9 mouse cellular contexts compared by ENCODE assay signal in the genomic region with DNA sequence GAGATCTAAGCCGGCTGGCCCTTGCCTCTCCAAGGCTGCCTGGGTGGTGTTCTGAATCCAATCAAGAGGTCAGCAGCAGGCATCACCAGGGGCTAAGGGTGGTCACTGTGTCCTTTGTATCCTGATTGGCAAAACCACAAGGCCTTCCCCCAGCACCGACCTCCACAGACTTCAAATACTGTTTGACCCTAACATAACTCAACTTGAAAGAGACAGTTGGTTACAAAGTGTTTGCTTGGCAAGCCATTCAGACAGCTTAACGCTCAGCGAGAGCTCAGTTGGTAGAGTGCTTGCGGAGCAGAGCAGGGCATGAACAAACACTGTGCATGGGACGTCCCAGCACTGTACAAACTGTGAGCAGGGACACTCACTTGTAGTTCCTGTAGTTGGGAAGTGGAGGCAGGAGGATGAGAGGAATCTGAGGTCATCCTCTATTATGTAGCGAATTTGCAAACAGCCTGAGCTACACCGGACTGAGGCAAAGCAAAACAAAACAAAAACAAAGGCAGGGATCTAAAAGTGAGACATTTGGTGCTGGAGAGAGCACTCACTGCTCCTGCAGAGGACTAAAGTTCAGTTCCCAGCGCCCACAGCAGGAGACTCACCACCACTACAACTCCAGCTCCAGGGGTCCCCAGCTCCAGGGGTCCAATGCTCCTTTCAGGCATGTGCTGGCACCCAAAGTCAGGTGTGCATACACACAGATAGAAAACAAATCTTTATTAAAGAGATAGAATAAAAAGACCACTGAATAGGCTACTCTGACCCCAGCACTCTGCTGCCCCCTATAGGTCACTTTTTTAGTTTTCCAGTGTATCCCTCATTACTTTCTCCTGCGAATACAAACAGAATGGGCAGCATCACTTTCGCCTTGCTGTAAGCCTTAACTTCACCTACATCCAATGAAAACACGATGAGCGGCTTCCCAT.
DNase-seq lines count a peak whose midpoint lies in the region; ATAC-seq and TF ChIP-seq lines count a peak whose summit lies in the region.
"Had no signal": no experiment of that assay in that cellular context is flagged by ENCODE, and none has a peak within 500 bp of the region (broad histone marks: within the 10 kb centered on the region; RNA-seq: fewer than 3 reads in every experiment).

No protein-coding gene starts in this region.

- no peaks in the 10 kb centered on the region for H3K79me2 ChIP-seq in CH12.LX (replicated peaks; ENCODE audit: control insufficient read depth, extremely low read depth, insufficient read depth, poor library complexity, severe bottlenecking)

- TF ChIP-seq EP300 in CH12.LX (IDR thresholded peaks at IDR 0.05; ENCODE audit: low read length), result no peak

- no peak overlapping the region for H3K4me3 ChIP-seq in kidney, embryonic 14.5 days (ENCODE audit: low read length)
- H3K4me3 ChIP-seq in CH12.LX (replicated peaks in 1 of 3; ENCODE audit: low read depth in 2 of 3, low read length in 2 of 3, poor library complexity in 1 of 3), result no peak overlapping the region
- H3K4me3 ChIP-seq in hindbrain, embryonic 14.5 days (replicated peaks; ENCODE audit: low read length), result no peak overlapping the region
- H3K4me3 ChIP-seq: hindbrain, embryonic 15.5 days had no signal

- in situ Hi-C loops in CH12.LX (cut with MboI; ENCODE audit: low pct_ligation_motif_present, low pct_unique_long_range_greater_than_20kb, low sequenced_read_pairs), result no loop called here

- TF ChIP-seq CTCF in CH12.LX (conservative IDR thresholded peaks at IDR 0.05 in 1 of 2, IDR thresholded peaks at IDR 0.05 in 1 of 2; ENCODE audit: low read depth in 2 of 2, low read length in 2 of 2), result peak; percentile 47 to 71

- H3K9ac ChIP-seq in kidney, embryonic 14.5 days (ENCODE audit: low read depth, low read length), result no peak overlapping the region
- H3K9ac ChIP-seq in CH12.LX (ENCODE audit: insufficient read depth, low read depth), result no peak overlapping the region
- no peak overlapping the region for H3K9ac ChIP-seq in hindbrain, embryonic 14.5 days
- H3K9ac ChIP-seq: hindbrain, embryonic 15.5 days had no signal

- H3K27me3 ChIP-seq in kidney, embryonic 14.5 days (ENCODE audit: control insufficient read depth, insufficient read depth, low read length), result no peaks in the 10 kb centered on the region
- H3K27me3 ChIP-seq in CH12.LX (replicated peaks), result peaks cover 3% of the 10 kb centered on the region
- H3K27me3 ChIP-seq in hindbrain, embryonic 14.5 days (ENCODE audit: control insufficient read depth, insufficient read depth, low read length), result no peaks in the 10 kb centered on the region
- H3K27me3 ChIP-seq: hindbrain, embryonic 15.5 days had no signal

- peak; percentile 69 for TF ChIP-seq RAD21 in CH12.LX (IDR thresholded peaks at IDR 0.05; ENCODE audit: low read depth, low read length)

- H3K4me2 ChIP-seq in kidney, embryonic 14.5 days (replicated peaks; ENCODE audit: low read depth, low read length), result no peak overlapping the region
- H3K4me2 ChIP-seq in CH12.LX (ENCODE audit: insufficient read depth, low read depth, poor library complexity, severe bottlenecking), result no peak overlapping the region
- no peak overlapping the region for H3K4me2 ChIP-seq in hindbrain, embryonic 14.5 days (replicated peaks)
- H3K4me2 ChIP-seq: hindbrain, embryonic 15.5 days had no signal

- H3K27ac ChIP-seq in kidney, embryonic 14.5 days (ENCODE audit: low read depth, low read length), result no peak overlapping the region
- no peak overlapping the region for H3K27ac ChIP-seq in CH12.LX (ENCODE audit: insufficient read depth, low read depth)
- no peak overlapping the region for H3K27ac ChIP-seq in hindbrain, embryonic 14.5 days
- H3K27ac ChIP-seq: hindbrain, embryonic 15.5 days had no signal

- WGBS in kidney, embryonic 14.5 days, result 52% methylated on average over 13 of the region's 13 CpGs
- WGBS in hindbrain, embryonic 14.5 days, result 50% methylated on average over 13 of the region's 13 CpGs

- no peaks in the 10 kb centered on the region for H3K9me3 ChIP-seq in kidney, embryonic 14.5 days (ENCODE audit: control insufficient read depth, low read length)
- H3K9me3 ChIP-seq in CH12.LX (replicated peaks; ENCODE audit: low read length), result no peaks in the 10 kb centered on the region
- H3K9me3 ChIP-seq in hindbrain, embryonic 14.5 days (ENCODE audit: control insufficient read depth, low read length), result no peaks in the 10 kb centered on the region
- H3K9me3 ChIP-seq: hindbrain, embryonic 15.5 days had no signal

- H3K36me3 ChIP-seq in kidney, embryonic 14.5 days (ENCODE audit: control insufficient read depth, insufficient read depth, low read length), result no peaks in the 10 kb centered on the region
- no peaks in the 10 kb centered on the region for H3K36me3 ChIP-seq in CH12.LX (replicated peaks in 1 of 2; ENCODE audit: control insufficient read depth in 1 of 2, insufficient read depth in 1 of 2, low read length in 1 of 2)
- H3K36me3 ChIP-seq in hindbrain, embryonic 14.5 days (replicated peaks; ENCODE audit: control insufficient read depth, insufficient read depth), result no peaks in the 10 kb centered on the region
- H3K36me3 ChIP-seq: hindbrain, embryonic 15.5 days had no signal

- TF ChIP-seq POLR2A in CH12.LX (IDR thresholded peaks at IDR 0.05; ENCODE audit: low read depth, low read length), result no peak

- peak; percentile 48 for DNase-seq in kidney, adult 18-20 months
- DNase-seq in CH12.LX (ENCODE audit: extremely low read depth) (peak; percentile 39), ZHBTc4 (ENCODE audit: low read depth, low spot score) (peak; percentile 75)
- DNase-seq in hindbrain, embryonic 14.5 days (ENCODE audit: low spot score), result peak; percentile 68
- DNase-seq in retina, postnatal 7 days (ENCODE audit: low read depth, low spot score), result peak; percentile 36
- DNase-seq in right cerebral cortex, postnatal 4 days, result no peak
- DNase-seq in layer of hippocampus, adult 8-10 months (ENCODE audit: low spot score in 2 of 2), result no peak

- ATAC-seq in kidney, embryonic 14.5 days (ENCODE audit: low FRiP score, low TSS enrichment), result no peak
- no peak for ATAC-seq in hindbrain, embryonic 14.5 days (ENCODE audit: low FRiP score)

- dilution Hi-C loops in CH12.LX (cut with MboI; ENCODE audit: extremely low pct_ligation_motif_present, extremely low pct_unique_long_range_greater_than_20kb, low sequenced_read_pairs), result no loop called here

- peaks cover 16% of the 10 kb centered on the region for H3K4me1 ChIP-seq in kidney, embryonic 14.5 days (ENCODE audit: control insufficient read depth, insufficient read depth, low read length)
- peaks cover 0 to 4% of the 10 kb centered on the region in 2 experiments; a peak in 2 of 4 replicates for H3K4me1 ChIP-seq in CH12.LX (ENCODE audit: control insufficient read depth in 1 of 2, insufficient read depth in 2 of 2)
- H3K4me1 ChIP-seq in hindbrain, embryonic 14.5 days (replicated peaks; ENCODE audit: control insufficient read depth, insufficient read depth, low read length), result peaks cover 14% of the 10 kb centered on the region

TF ChIP-seq in CH12.LX, 34 proteins besides CTCF, POLR2A, EP300 and RAD21:
- TF ChIP-seq ZC3H11A (IDR thresholded peaks at IDR 0.05; ENCODE audit: low read depth, low read length) (peak; percentile 23; the same call in 1 of the 2 replicates), RCOR1 (conservative IDR thresholded peaks at IDR 0.05; ENCODE audit: low read depth, low read length) (no peak), USF2 (conservative IDR thresholded peaks at IDR 0.05; ENCODE audit: low read depth, low read length) (no peak), SMC3 (IDR thresholded peaks at IDR 0.05; ENCODE audit: low read depth, low read length) (peak; percentile 65)

Comparison
In these comparisons a context has a peak if more than half of its experiments do, and no peak if none do; other contexts are left out.
1. DNase-seq: peak in kidney, adult 18-20 months (single experiment), CH12.LX (single experiment), ZHBTc4 (single experiment), hindbrain, embryonic 14.5 days (single experiment) and retina, postnatal 7 days (single experiment); none in right cerebral cortex, postnatal 4 days (single experiment) and layer of hippocampus, adult 8-10 months (0 of 2).